Mouse (Mus musculus) stomach, postnatal 0 days (tissue): ENCODE measurements at regions not wholly inside any gene's neighbourhood (a gene's known extent, or its start where the extent isn't known, plus 50 kb on each side); places are given as distances from the start of the nearest gene placed in this dataset.
A peak's percentile ranks its signal among the peaks of the same experiment; 100 is the strongest.

Source experiments
- ATAC-seq: fragments of 200-750 bp; cut with Nextera tagmentation; 2 replicates; pipeline ENCODE4 v1.8.0; 2017; ENCODE audit not compliant: low FRiP score, low TSS enrichment
- DNase-seq: peaks from one replicate; pipeline ENCODE4 v3.0.0-alpha.2; 2016; ENCODE audit warnings: low spot score
- H3K27ac ChIP-seq: fragments of 300-500 bp; sonication (generic); replicated peaks from 2 replicates; pipeline ENCODE4 v1.5.1; 2014; ENCODE audit warnings: mild to moderate bottlenecking, control low read depth
- H3K27me3 ChIP-seq: fragments of 300-500 bp; sonication (generic); 2 replicates; pipeline ENCODE4 v1.6.1; 2014; ENCODE audit warnings: low read length; ENCODE audit not compliant: control insufficient read depth, insufficient read depth
- H3K36me3 ChIP-seq: fragments of 300-500 bp; sonication (generic); 2 replicates; pipeline ENCODE4 v1.6.1; 2014; ENCODE audit warnings: low read length, mixed read lengths; ENCODE audit not compliant: control insufficient read depth, insufficient read depth
- H3K4me1 ChIP-seq: fragments of 300-500 bp; sonication (generic); replicated peaks from 2 replicates; pipeline ENCODE4 v1.6.1; 2014; ENCODE audit warnings: antibody characterized with exemption; ENCODE audit not compliant: control insufficient read depth, insufficient read depth
- H3K4me2 ChIP-seq: fragments of 300-500 bp; sonication (generic); replicated peaks from 2 replicates; pipeline ENCODE4 v1.6.1; 2014; ENCODE audit warnings: low read depth, mild to moderate bottlenecking, control low read depth, moderate library complexity
- H3K4me3 ChIP-seq: fragments of 300-500 bp; sonication (generic); 2 replicates; pipeline ENCODE4 v1.5.1; 2014; ENCODE audit warnings: low read depth, low read length, control low read depth
- H3K9ac ChIP-seq: fragments of 300-500 bp; sonication (generic); 2 replicates; pipeline ENCODE4 v1.6.1; 2014; ENCODE audit warnings: mild to moderate bottlenecking, low read length, control low read depth, mixed read lengths
- H3K9me3 ChIP-seq: fragments of 300-500 bp; sonication (generic); 2 replicates; pipeline ENCODE4 v1.6.1; 2016; ENCODE audit warnings: low read length; ENCODE audit not compliant: control insufficient read depth
- CTCF ChIP-seq: IDR thresholded peaks from 2 replicates; pipeline ENCODE4 v1.5.1; 2016; ENCODE audit warnings: antibody characterized with exemption, low read depth, mild to moderate bottlenecking, moderate library complexity
- EP300 ChIP-seq: optimal IDR thresholded peaks from 2 replicates; pipeline ENCODE3; 2016; ENCODE audit warnings: antibody characterized with exemption
- WGBS: fragments of 180-500 bp; shearing (Covaris S2); extraction: QIAGEN DNeasy Blood & Tissue Kit; methylation state at CpG from one replicate; pipeline ENCODE4 v1.1.7; 2014; 5-methylcytosine and 5-hydroxymethylcytosine counted together

- Histone ChIP-seq H3K9me3 (no peaks in the 10 kb centered on the region), H3K36me3 (no peaks in the 10 kb centered on the region), H3K27me3 (no peaks in the 10 kb centered on the region), H3K9ac (no peak overlapping the region), H3K4me1 (peaks cover 2% of the 10 kb centered on the region; the same call in 1 of the 2 replicates), H3K4me2 (no peak overlapping the region), H3K4me3 (no peak overlapping the region), H3K27ac (no peak overlapping the region)
- WGBS = 92% methylated on average over 10 of the region's 10 CpGs
- no peak for DNase-seq
- no peak for ATAC-seq
- no peak for TF ChIP-seq EP300
- no peak for TF ChIP-seq CTCF
Observed at GRCm38 (mm10) chr10:95731001-95731400, 57.8 kb upstream of the Anapc15-ps start.

GRCm38 (mm10) chr10:95729890-95730289 lies 56.6 kb upstream of the Anapc15-ps start:
- H3K4me3 ChIP-seq = no peak overlapping the region
- H3K4me1 ChIP-seq = peaks cover 2% of the 10 kb centered on the region; the same call in 1 of the 2 replicates

DNA sequence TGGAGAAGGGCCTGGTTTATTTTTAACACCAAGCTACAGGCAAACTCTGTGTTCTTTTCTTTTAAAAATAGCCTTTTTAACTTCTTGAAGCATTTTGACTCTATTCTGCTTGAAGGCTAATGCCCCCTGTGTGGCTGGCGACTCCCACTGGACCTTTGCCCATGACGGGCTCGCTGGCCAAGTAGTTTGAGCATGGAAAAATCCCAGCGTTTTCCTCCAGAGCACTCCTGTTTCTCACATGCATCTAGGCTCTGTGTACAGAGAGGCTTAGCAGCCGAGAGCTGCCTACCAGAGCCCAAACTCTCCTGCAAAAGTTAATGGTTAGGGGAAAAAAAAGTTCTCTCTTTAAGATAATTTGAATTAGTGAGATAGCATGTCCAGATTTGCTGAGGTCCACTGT lies 52.7 kb upstream of the Anapc15-ps start:
- DNase-seq (peak; percentile 14), ATAC-seq (no peak)

More at GRCm38 (mm10) chr10:95729890-95730289, 56.6 kb upstream of the Anapc15-ps start:
- ATAC-seq (no peak), DNase-seq (no peak)
- no peaks in the 10 kb centered on the region for H3K9me3 ChIP-seq
- no peak for TF ChIP-seq EP300
- TF ChIP-seq CTCF = no peak
- WGBS = 19% methylated on average over 9 of the region's 9 CpGs
- H3K9ac ChIP-seq = no peak overlapping the region
- H3K4me2 ChIP-seq = no peak overlapping the region
- no peaks in the 10 kb centered on the region for H3K36me3 ChIP-seq
- no peak overlapping the region for H3K27ac ChIP-seq
- no peaks in the 10 kb centered on the region for H3K27me3 ChIP-seq

DNA sequence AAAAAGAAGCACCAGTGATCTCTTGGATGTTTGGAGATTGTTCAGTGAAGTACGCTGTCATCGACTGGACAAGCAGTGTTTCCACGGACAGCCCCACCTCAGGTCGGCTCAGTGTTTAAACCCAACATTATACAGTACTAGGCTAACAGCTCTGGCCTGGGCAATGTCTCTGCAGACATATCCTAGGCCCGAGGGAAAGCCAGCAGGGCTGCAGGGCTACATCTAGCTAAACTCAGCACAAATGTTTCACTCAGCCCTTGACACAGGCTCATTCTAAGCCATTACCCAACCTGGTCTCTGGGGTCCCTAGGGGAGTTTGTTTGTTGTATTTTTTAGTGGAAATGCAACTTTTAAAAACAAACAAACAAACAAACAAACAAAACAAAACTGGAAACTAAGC lies 52.1 kb upstream of the Anapc15-ps start:
- Histone ChIP-seq H3K4me1 (peaks cover 2% of the 10 kb centered on the region; the same call in 1 of the 2 replicates), H3K27ac (peak overlapping the region; percentile 35; the same call in 1 of the 2 replicates), H3K9ac (no peak overlapping the region), H3K4me3 (no peak overlapping the region), H3K36me3 (no peaks in the 10 kb centered on the region), H3K27me3 (no peaks in the 10 kb centered on the region), H3K4me2 (no peak overlapping the region), H3K9me3 (no peaks in the 10 kb centered on the region)
- DNase-seq = peak; percentile 11
- 54% methylated on average over 5 of the region's 5 CpGs for WGBS
- no peak for ATAC-seq
- TF ChIP-seq EP300 = no peak
- no peak for TF ChIP-seq CTCF

More for the DNA sequence above, 52.7 kb upstream of the Anapc15-ps start:
- Histone ChIP-seq H3K27ac (peak overlapping the region; percentile 40; the same call in 1 of the 2 replicates), H3K4me1 (peaks cover 2% of the 10 kb centered on the region; the same call in 1 of the 2 replicates), H3K4me3 (no peak overlapping the region), H3K27me3 (no peaks in the 10 kb centered on the region), H3K9ac (no peak overlapping the region), H3K36me3 (no peaks in the 10 kb centered on the region), H3K4me2 (no peak overlapping the region), H3K9me3 (no peaks in the 10 kb centered on the region)
- TF ChIP-seq CTCF (no peak), EP300 (no peak)
- WGBS = 25% methylated on average over 5 of the region's 5 CpGs
